Mouse (Mus musculus) olfactory bulb, adult 2 months (tissue): ENCODE data around the gene Utrn.

Source experiments
- CTCF ChIP-seq: fragments of 200-500 bp; IDR thresholded peaks from 2 replicates; pipeline ENCODE4 v1.5.1; 2012; ENCODE audit warnings: low read depth, mild to moderate bottlenecking, low read length, moderate library complexity; ENCODE audit not compliant: insufficient read depth
- POLR2A ChIP-seq: fragments of 200-500 bp; IDR thresholded peaks from 2 replicates; pipeline ENCODE4 v1.6.1; 2012; ENCODE audit warnings: mild to moderate bottlenecking, low read depth, low read length, moderate library complexity; ENCODE audit not compliant: insufficient read depth

DNA sequence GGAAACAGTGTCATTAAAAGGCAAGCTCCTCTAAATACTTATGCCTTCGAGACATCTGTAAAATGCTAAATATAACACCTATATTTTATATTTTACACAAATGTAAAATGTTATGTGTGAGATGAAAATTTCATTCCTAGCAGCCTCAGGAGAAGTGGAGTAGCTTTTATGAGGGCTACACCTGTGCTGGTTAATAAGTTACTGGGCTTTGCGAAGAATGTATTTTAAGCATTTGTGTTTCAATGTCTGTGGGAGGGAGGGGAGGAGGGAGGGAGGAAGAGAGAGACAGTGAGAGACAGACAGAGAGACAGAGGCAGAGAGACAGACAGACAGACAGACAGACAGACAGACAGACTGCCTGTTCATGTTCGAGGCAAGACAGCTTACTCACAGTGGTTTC, 380.6 kb downstream of the Utrn start:
- TF ChIP-seq CTCF (no peak), POLR2A (no peak)
